Mouse (Mus musculus): ENCODE results near the gene Csad. TPM values are rescaled to one million over a fixed set of nuclear protein-coding genes. Genes with fewer than 3 reads are reported as not detected.

Gene Csad
- polyA plus RNA-seq, 1 experiment, result not detected

DNA sequence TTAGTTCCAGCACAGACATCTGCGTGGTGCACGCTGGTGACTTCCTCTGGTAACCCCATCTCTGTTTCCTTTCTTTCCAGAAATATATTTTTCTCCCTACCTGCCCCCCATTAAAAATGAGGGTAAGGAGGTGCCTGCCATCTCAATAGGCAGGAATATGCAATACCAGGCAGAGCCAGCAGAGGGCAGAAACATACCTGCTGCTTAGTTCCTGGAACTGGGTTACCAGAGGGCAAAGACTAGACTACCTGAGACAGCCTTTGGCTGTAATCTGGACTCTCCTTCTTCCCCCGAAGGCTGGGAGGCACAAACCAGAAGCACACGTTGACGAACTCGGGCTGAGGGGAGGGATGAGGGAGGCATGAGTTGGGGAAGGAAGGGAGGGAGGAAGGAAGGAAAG is 26.2 kb downstream of the Csad start:
- TF ChIP-seq POLR2A (IDR thresholded peaks at IDR 0.05; ENCODE audit: insufficient read depth, low read depth, low read length), result no peak
- TF ChIP-seq CTCF (IDR thresholded peaks at IDR 0.05; ENCODE audit: insufficient read depth, low read depth, low read length), result 0 out of 2 replicates have a peak, but pooled peaks have one; percentile 39
- H3K4me1 ChIP-seq (ENCODE audit: control insufficient read depth, insufficient read depth, low read length), result no peaks in the 10 kb centered on the region
- 13% methylated on average over 6 of the region's 6 CpGs for WGBS

DNA sequence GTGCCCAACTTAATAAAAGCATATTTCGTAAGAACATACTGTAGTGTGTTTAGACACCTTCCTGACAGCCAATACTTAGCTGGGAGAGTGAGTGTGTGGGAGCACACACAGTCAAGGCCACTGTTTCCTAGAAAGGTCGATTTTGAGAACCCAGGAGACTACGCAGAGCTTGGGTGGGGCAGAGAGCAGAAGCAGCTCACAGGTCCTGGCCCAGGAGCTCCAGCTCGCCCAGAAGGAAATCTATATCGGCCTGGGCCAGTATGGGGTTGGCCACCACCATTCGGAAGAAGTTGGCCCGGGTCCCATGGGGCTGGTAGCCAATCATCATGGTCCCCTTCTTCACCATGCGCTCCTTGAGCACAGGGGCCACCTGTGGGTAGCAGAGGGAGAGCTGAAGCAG is 27.1 kb downstream of the Csad start:
- TF ChIP-seq POLR2A (IDR thresholded peaks at IDR 0.05; ENCODE audit: insufficient read depth, low read depth, low read length) (no peak), CTCF (IDR thresholded peaks at IDR 0.05; ENCODE audit: insufficient read depth, low read depth, low read length) (no peak)
- no peaks in the 10 kb centered on the region for H3K4me1 ChIP-seq (ENCODE audit: control insufficient read depth, insufficient read depth, low read length)
- H3K4me3 ChIP-seq (ENCODE audit: insufficient read depth, low read depth, low read length), result no peak overlapping the region
- WGBS, result 89% methylated on average over 8 of the region's 8 CpGs
- H3K27ac ChIP-seq (ENCODE audit: insufficient read depth, low read depth, low read length), result no peak overlapping the region

More for the DNA sequence above, 26.2 kb downstream of the Csad start:
- no peak overlapping the region for H3K4me3 ChIP-seq (ENCODE audit: insufficient read depth, low read depth, low read length)
- no peak overlapping the region for H3K27ac ChIP-seq (ENCODE audit: insufficient read depth, low read depth, low read length)

GRCm38 (mm10) chr15:102176571-102177316 is 27.8 kb downstream of the Csad start:
- TF ChIP-seq CTCF (IDR thresholded peaks at IDR 0.05; ENCODE audit: insufficient read depth, low read depth, low read length) (no peak), POLR2A (IDR thresholded peaks at IDR 0.05; ENCODE audit: insufficient read depth, low read depth, low read length) (no peak)
- 85% methylated on average over 7 of the region's 7 CpGs for WGBS
- no peak overlapping the region for H3K4me3 ChIP-seq (ENCODE audit: insufficient read depth, low read depth, low read length)
- no peak overlapping the region for H3K27ac ChIP-seq (ENCODE audit: insufficient read depth, low read depth, low read length)
- no peaks in the 10 kb centered on the region for H3K4me1 ChIP-seq (ENCODE audit: control insufficient read depth, insufficient read depth, low read length)

- WGBS, result 91% methylated on average over 16 of the region's 16 CpGs
- H3K27ac ChIP-seq (ENCODE audit: insufficient read depth, low read depth, low read length), result no peak overlapping the region
- H3K4me3 ChIP-seq (ENCODE audit: insufficient read depth, low read depth, low read length), result no peak overlapping the region
- H3K4me1 ChIP-seq (ENCODE audit: control insufficient read depth, insufficient read depth, low read length), result no peaks in the 10 kb centered on the region
- TF ChIP-seq CTCF (IDR thresholded peaks at IDR 0.05; ENCODE audit: insufficient read depth, low read depth, low read length) (no peak), POLR2A (IDR thresholded peaks at IDR 0.05; ENCODE audit: insufficient read depth, low read depth, low read length) (no peak)
These were observed 28.7 kb downstream of the Csad start for GRCm38 (mm10) chr15:102175736-102176319.

DNA sequence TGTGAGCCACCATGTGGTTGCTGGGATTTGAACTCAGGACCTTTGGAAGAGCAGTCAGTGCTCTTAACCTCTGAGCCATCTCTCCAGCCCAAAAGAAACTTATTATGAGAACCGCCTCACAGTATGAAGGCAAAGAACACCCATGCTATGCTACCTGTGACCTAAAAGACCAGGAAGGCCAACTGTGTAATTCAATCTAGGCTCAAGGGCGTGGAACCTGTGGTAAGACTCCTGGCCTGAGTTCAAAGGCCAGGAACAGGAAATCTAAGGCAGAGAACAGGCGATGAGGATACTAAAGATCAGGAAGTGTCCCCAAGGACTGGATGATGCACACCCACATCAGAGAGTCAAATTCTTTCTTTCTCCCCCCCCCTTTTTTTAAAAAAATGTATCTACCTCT is 30.9 kb downstream of the Csad start:
- TF ChIP-seq CTCF (IDR thresholded peaks at IDR 0.05; ENCODE audit: insufficient read depth, low read depth, low read length) (no peak), POLR2A (IDR thresholded peaks at IDR 0.05; ENCODE audit: insufficient read depth, low read depth, low read length) (no peak)
- Histone ChIP-seq H3K4me3 (ENCODE audit: insufficient read depth, low read depth, low read length) (no peak overlapping the region), H3K4me1 (ENCODE audit: control insufficient read depth, insufficient read depth, low read length) (no peaks in the 10 kb centered on the region), H3K27ac (ENCODE audit: insufficient read depth, low read depth, low read length) (no peak overlapping the region)
- 91% methylated on average over 3 of the region's 3 CpGs for whole genome bisulfite sequencing

GRCm38 (mm10) chr15:102169064-102169463 is 35.5 kb downstream of the Csad start:
- Histone ChIP-seq H3K27ac (ENCODE audit: insufficient read depth, low read depth, low read length) (no peak overlapping the region), H3K4me1 (ENCODE audit: control insufficient read depth, insufficient read depth, low read length) (no peaks in the 10 kb centered on the region), H3K4me3 (ENCODE audit: insufficient read depth, low read depth, low read length) (no peak overlapping the region)
- no peak for TF ChIP-seq CTCF (IDR thresholded peaks at IDR 0.05; ENCODE audit: insufficient read depth, low read depth, low read length)
- TF ChIP-seq POLR2A (IDR thresholded peaks at IDR 0.05; ENCODE audit: insufficient read depth, low read depth, low read length), result no peak
- 69% methylated on average over 2 of the region's 2 CpGs for WGBS

- WGBS, result 72% methylated on average over 6 of the region's 6 CpGs
- TF ChIP-seq CTCF (IDR thresholded peaks at IDR 0.05; ENCODE audit: insufficient read depth, low read depth, low read length) (no peak), POLR2A (IDR thresholded peaks at IDR 0.05; ENCODE audit: insufficient read depth, low read depth, low read length) (no peak)
- Histone ChIP-seq H3K27ac (ENCODE audit: insufficient read depth, low read depth, low read length) (no peak overlapping the region), H3K4me3 (ENCODE audit: insufficient read depth, low read depth, low read length) (no peak overlapping the region), H3K4me1 (ENCODE audit: control insufficient read depth, insufficient read depth, low read length) (no peaks in the 10 kb centered on the region)
These were observed 36.9 kb downstream of the Csad start for GRCm38 (mm10) chr15:102167620-102168021.

DNA sequence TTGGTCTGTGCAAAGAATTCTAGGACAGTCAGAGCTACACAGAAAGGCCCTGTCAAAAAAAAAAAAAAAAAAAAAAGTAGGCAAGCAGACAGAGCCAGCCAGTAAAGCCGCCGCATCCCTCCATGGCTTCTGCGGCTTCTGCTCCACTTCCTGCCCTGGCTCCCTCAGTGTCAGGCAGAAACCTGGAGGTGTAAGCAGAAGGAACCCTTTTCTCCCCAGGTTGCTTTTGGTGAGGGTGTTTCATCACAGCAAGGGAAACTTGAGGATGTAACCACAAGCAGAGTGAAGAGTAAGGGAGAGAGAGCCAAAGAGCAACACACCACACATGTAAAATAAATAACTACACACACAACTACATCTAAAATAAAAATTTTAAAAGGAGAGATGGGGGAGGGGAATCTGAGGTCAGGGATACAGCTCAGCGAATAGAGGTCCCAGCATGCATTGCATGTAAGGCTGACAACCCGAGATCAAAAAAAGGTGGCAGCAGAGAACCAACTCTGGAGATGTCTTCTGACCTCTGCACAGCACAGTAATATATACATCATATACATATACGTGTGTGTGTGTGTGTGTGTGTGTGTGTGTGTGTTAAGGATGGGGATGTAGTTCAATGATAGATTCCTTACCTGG is 38.9 kb downstream of the Csad start:
- TF ChIP-seq CTCF (IDR thresholded peaks at IDR 0.05; ENCODE audit: insufficient read depth, low read depth, low read length) (no peak), POLR2A (IDR thresholded peaks at IDR 0.05; ENCODE audit: insufficient read depth, low read depth, low read length) (no peak)
- no peak overlapping the region for H3K4me3 ChIP-seq (ENCODE audit: insufficient read depth, low read depth, low read length)
- no peak overlapping the region for H3K27ac ChIP-seq (ENCODE audit: insufficient read depth, low read depth, low read length)
- WGBS, result 61% methylated on average over 6 of the region's 6 CpGs
- no peaks in the 10 kb centered on the region for H3K4me1 ChIP-seq (ENCODE audit: control insufficient read depth, insufficient read depth, low read length)

Data from olfactory bulb, adult 2 months (tissue).